In the genomic region with DNA sequence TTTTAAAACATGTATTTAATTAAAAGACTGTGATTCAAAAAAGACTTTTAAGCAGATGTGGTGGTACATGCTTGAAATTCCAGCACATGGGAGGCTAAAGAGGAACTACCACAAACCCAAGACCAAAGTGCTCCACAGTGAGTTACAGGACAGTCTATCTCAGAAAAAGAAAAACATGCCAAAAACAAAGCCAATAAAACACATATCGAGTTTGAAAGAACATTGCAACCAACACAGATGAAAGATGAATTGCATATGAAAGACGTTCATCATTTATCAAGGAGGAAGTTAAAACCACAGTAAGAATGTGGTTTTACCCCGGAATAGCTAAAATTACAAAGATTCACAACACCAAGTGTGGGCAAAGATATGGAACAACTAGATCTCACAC, we compare ENCODE assay signal across 21 mouse cellular contexts. TPM values are rescaled to one million over a fixed set of nuclear protein-coding genes. Genes with fewer than 3 reads are reported as not detected.
DNase-seq lines count a peak whose midpoint lies in the region; ATAC-seq and TF ChIP-seq lines count a peak whose summit lies in the region.
"Had no signal": no experiment of that assay in that cellular context is flagged by ENCODE, and none has a peak within 500 bp of the region (broad histone marks: within the 10 kb centered on the region; RNA-seq: fewer than 3 reads in every experiment).

No protein-coding gene starts in this region.

- TF ChIP-seq EP300 in heart, postnatal 0 days (IDR thresholded peaks at IDR 0.05; ENCODE audit: low read depth) = no peak

- H3K9me3 ChIP-seq in heart, postnatal 0 days (replicated peaks; ENCODE audit: control insufficient read depth, low read length) = no peaks in the 10 kb centered on the region
- H3K9me3 ChIP-seq in heart, embryonic 10.5 days = no peaks in the 10 kb centered on the region
- peaks cover 6% of the 10 kb centered on the region; the same call in 1 of the 2 replicates for H3K9me3 ChIP-seq in midbrain, embryonic 10.5 days (replicated peaks)
- H3K9me3 ChIP-seq: embryonic facial prominence, embryonic 12.5 days; hindbrain, embryonic 12.5 days; kidney, embryonic 15.5 days; liver, embryonic 12.5 days; midbrain, embryonic 15.5 days had no signal

- no peak overlapping the region for H3K9ac ChIP-seq in heart, postnatal 0 days (replicated peaks; ENCODE audit: low read depth, low read length)
- H3K9ac ChIP-seq: embryonic facial prominence, embryonic 12.5 days; hindbrain, embryonic 12.5 days; kidney, embryonic 15.5 days; liver, embryonic 12.5 days; lung, embryonic 14.5 days; midbrain, embryonic 15.5 days had no signal

- peaks cover 13% of the 10 kb centered on the region for H3K4me1 ChIP-seq in heart, postnatal 0 days (ENCODE audit: control insufficient read depth, insufficient read depth)
- H3K4me1 ChIP-seq in heart, embryonic 10.5 days = no peaks in the 10 kb centered on the region
- no peaks in the 10 kb centered on the region for H3K4me1 ChIP-seq in midbrain, embryonic 10.5 days
- H3K4me1 ChIP-seq: embryonic facial prominence, embryonic 12.5 days; hindbrain, embryonic 12.5 days; midbrain, embryonic 15.5 days had no signal

- DNase-seq in heart, postnatal 0 days (ENCODE audit: low spot score) = no peak
- no peak for DNase-seq in heart, embryonic 10.5 days (ENCODE audit: low spot score)
- DNase-seq in MEL-GATA-1-ER (ENCODE audit: extremely low read depth, low read depth) = peak; percentile 70
- peak; percentile 47 for DNase-seq in splenic B cell, adult 2 months (ENCODE audit: low read depth, low spot score)
- no peak for DNase-seq in urinary bladder, adult 2 months (ENCODE audit: low spot score)
- DNase-seq in embryo, embryonic 11 days = no peak
- DNase-seq in midbrain, embryonic 10.5 days (ENCODE audit: low spot score) = no peak
- DNase-seq: cerebellum, adult 11 months; gastrocnemius, adult 2 months; lung, embryonic 14.5 days; lung, postnatal 4 days; right cerebral cortex, adult 18-20 months had no signal

- H3K27me3 ChIP-seq in heart, postnatal 0 days (ENCODE audit: control insufficient read depth, insufficient read depth, low read length) = no peaks in the 10 kb centered on the region
- H3K27me3 ChIP-seq in heart, embryonic 10.5 days (ENCODE audit: insufficient read depth, poor library complexity, severe bottlenecking) = no peaks in the 10 kb centered on the region
- no peaks in the 10 kb centered on the region for H3K27me3 ChIP-seq in splenic B cell, adult 2 months (ENCODE audit: control insufficient read depth, insufficient read depth, low read length, poor library complexity, severe bottlenecking)
- H3K27me3 ChIP-seq in midbrain, embryonic 10.5 days (ENCODE audit: low read depth, poor library complexity, severe bottlenecking) = no peaks in the 10 kb centered on the region
- H3K27me3 ChIP-seq: embryonic facial prominence, embryonic 12.5 days; hindbrain, embryonic 12.5 days; kidney, embryonic 15.5 days; liver, embryonic 12.5 days; midbrain, embryonic 15.5 days; Patski had no signal

- WGBS in heart, postnatal 0 days = 68% methylated on average over 3 of the region's 3 CpGs
- WGBS in heart, embryonic 10.5 days = 80% methylated on average over 3 of the region's 3 CpGs
- WGBS in midbrain, embryonic 10.5 days = 90% methylated on average over 3 of the region's 3 CpGs

- H3K27ac ChIP-seq in heart, postnatal 0 days (ENCODE audit: low read depth) = peak overlapping the region; percentile 48; the same call in 1 of the 2 replicates
- H3K27ac ChIP-seq in heart, embryonic 10.5 days = no peak overlapping the region
- H3K27ac ChIP-seq in midbrain, embryonic 10.5 days (replicated peaks) = no peak overlapping the region
- H3K27ac ChIP-seq: embryonic facial prominence, embryonic 12.5 days; gastrocnemius, adult 2 months; hindbrain, embryonic 12.5 days; kidney, embryonic 15.5 days; liver, embryonic 12.5 days; midbrain, embryonic 15.5 days had no signal

- no peak overlapping the region for H3K4me3 ChIP-seq in heart, postnatal 0 days (ENCODE audit: low read depth, low read length)
- no peak overlapping the region for H3K4me3 ChIP-seq in heart, embryonic 10.5 days
- no peak overlapping the region for H3K4me3 ChIP-seq in midbrain, embryonic 10.5 days
- H3K4me3 ChIP-seq: embryonic facial prominence, embryonic 12.5 days; gastrocnemius, adult 2 months; hindbrain, embryonic 12.5 days; kidney, embryonic 15.5 days; liver, embryonic 12.5 days; midbrain, embryonic 15.5 days had no signal

- no peak overlapping the region for H3K4me2 ChIP-seq in heart, postnatal 0 days (ENCODE audit: low read depth, low read length)
- H3K4me2 ChIP-seq: embryonic facial prominence, embryonic 12.5 days; heart, embryonic 11.5 days; hindbrain, embryonic 12.5 days; kidney, embryonic 15.5 days; liver, embryonic 12.5 days; lung, embryonic 14.5 days; midbrain, embryonic 15.5 days had no signal

- TF ChIP-seq CTCF in heart, postnatal 0 days (IDR thresholded peaks at IDR 0.05; ENCODE audit: low read depth) = no peak

- ATAC-seq in heart, postnatal 0 days (ENCODE audit: insufficient read depth, low read depth) = no peak
- ATAC-seq in inflammation-experienced regulatory T-cells, adult 6 months = peak; percentile 87
- ATAC-seq: forebrain, embryonic 16.5 days; liver, embryonic 12.5 days; midbrain, embryonic 15.5 days; Patski had no signal

- H3K36me3 ChIP-seq in heart, postnatal 0 days (replicated peaks; ENCODE audit: control insufficient read depth, insufficient read depth, low read length) = peaks cover 17% of the 10 kb centered on the region
- H3K36me3 ChIP-seq in heart, embryonic 10.5 days = peaks cover 24% of the 10 kb centered on the region
- H3K36me3 ChIP-seq in splenic B cell, adult 2 months (ENCODE audit: control insufficient read depth, insufficient read depth, low read length, poor library complexity, severe bottlenecking) = peaks cover 14% of the 10 kb centered on the region
- H3K36me3 ChIP-seq in midbrain, embryonic 10.5 days = peaks cover 51% of the 10 kb centered on the region

RNA-seq across cellular contexts. Expression of a gene that starts 12.5 kb away (rescaled TPM):
- 9.7 and 22.3 TPM in 2 replicates for total RNA-seq in heart, postnatal 0 days (2014; rRNA removed; ENCODE audit: low replicate concordance)
- 3.6 and 5.5 TPM in 2 replicates for polyA plus RNA-seq in heart, postnatal 0 days (2015; fragmentation: Nextera tagmentation; extraction: Ambion mirVana)
- 3.9 and 6.1 TPM in 2 replicates for polyA plus RNA-seq in heart, embryonic 10.5 days (2016; fragmentation: Nextera tagmentation; extraction: Ambion mirVana)
- polyA plus RNA-seq in inflammation-experienced regulatory T-cells, adult 6 months (2017; shearing (Covaris generic)) = 10 to 100 TPM; 11.4 to 20.7 (median 17.2) TPM
- 14.9 and 17.8 TPM in 2 replicates for polyA plus RNA-seq in urinary bladder, adult 2 months (2012; rRNA removed)
- polyA plus RNA-seq in midbrain, embryonic 10.5 days (2016; fragmentation: Nextera tagmentation; extraction: Ambion mirVana) = 5.4 and 6.4 TPM in 2 replicates

Comparison
In these comparisons a context has a peak if more than half of its experiments do, and no peak if none do; other contexts are left out.
1. DNase-seq: peak in MEL-GATA-1-ER (single experiment) and splenic B cell, adult 2 months (single experiment); none in heart, postnatal 0 days (single experiment), heart, embryonic 10.5 days (single experiment), urinary bladder, adult 2 months (single experiment), embryo, embryonic 11 days (single experiment) and midbrain, embryonic 10.5 days (single experiment).